Mouse (Mus musculus) limb, embryonic 12.5 days (tissue): ENCODE data around the gene Hoxa7. TPM values are rescaled to one million over a fixed set of nuclear protein-coding genes. Genes with fewer than 3 reads are reported as not detected.

ENCODE experiments used
- ATAC-seq: fragments of 200-750 bp; cut with Nextera tagmentation; 2 replicates; pipeline ENCODE4 v1.8.0; 2017; ENCODE audit warnings: low read depth, moderate TSS enrichment; ENCODE audit not compliant: insufficient number of reproducible peaks, insufficient read depth, low FRiP score, low TSS enrichment
- H3K27ac ChIP-seq: fragments of 300-500 bp; sonication (generic); 2 replicates; pipeline ENCODE4 v1.5.1; 2016; ENCODE audit warnings: mild to moderate bottlenecking, moderate library complexity
- H3K27me3 ChIP-seq: fragments of 300-500 bp; sonication (generic); 2 replicates; pipeline ENCODE4 v1.6.1; 2016; ENCODE audit warnings: mild to moderate bottlenecking, moderate library complexity
- H3K36me3 ChIP-seq: fragments of 300-500 bp; sonication (generic); 2 replicates; pipeline ENCODE4 v1.6.1; 2016; ENCODE audit warnings: mild to moderate bottlenecking, moderate library complexity
- H3K4me1 ChIP-seq: fragments of 300-500 bp; sonication (generic); replicated peaks from 2 replicates; pipeline ENCODE4 v1.6.1; 2016
- H3K4me2 ChIP-seq: fragments of 300-500 bp; sonication (generic); 2 replicates; pipeline ENCODE4 v1.6.1; 2016; ENCODE audit warnings: mild to moderate bottlenecking, moderate library complexity
- H3K4me3 ChIP-seq: fragments of 300-500 bp; sonication (generic); replicated peaks from 2 replicates; pipeline ENCODE4 v1.5.1; 2016; ENCODE audit warnings: mild to moderate bottlenecking
- H3K9ac ChIP-seq: fragments of 300-500 bp; sonication (generic); replicated peaks from 2 replicates; pipeline ENCODE4 v1.6.1; 2016; ENCODE audit warnings: mild to moderate bottlenecking, moderate library complexity
- H3K9me3 ChIP-seq: fragments of 300-500 bp; sonication (generic); 2 replicates; pipeline ENCODE4 v1.6.1; 2016; ENCODE audit warnings: mild to moderate bottlenecking, moderate library complexity
- WGBS: fragments of 180-500 bp; shearing (Covaris S2); methylation state at CpG from one replicate; pipeline ENCODE4 v1.1.7; 2016; 5-methylcytosine and 5-hydroxymethylcytosine counted together
- polyA plus RNA-seq: library from polyadenylated mRNA; unstranded; fragments of >200 nt; fragmentation: Nextera tagmentation; extraction: Ambion mirVana; gene quantifications from 2 replicates; pipeline ENCODE4 v1.2.1, GENCODE M21; 2016

The Hoxa7 gene
- polyA plus RNA-seq, 1 experiment from 2014 or later: 11.7 TPM

DNA sequence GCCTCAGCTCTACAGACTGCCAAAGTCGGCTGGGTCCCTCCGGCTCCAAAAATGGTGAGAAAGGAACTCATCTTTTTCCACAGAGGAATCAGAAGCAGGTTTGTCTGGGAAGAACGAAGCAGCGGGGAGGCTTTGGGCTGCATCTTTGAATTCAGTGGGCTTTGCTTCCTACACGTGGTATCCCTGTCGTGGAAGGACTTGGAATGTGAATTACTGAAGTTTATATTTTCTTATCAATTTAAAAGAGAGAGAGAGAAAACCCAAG is 41.6 kb upstream of the Hoxa7 start:
- H3K27me3 ChIP-seq: peaks cover 58% of the 10 kb centered on the region

DNA sequence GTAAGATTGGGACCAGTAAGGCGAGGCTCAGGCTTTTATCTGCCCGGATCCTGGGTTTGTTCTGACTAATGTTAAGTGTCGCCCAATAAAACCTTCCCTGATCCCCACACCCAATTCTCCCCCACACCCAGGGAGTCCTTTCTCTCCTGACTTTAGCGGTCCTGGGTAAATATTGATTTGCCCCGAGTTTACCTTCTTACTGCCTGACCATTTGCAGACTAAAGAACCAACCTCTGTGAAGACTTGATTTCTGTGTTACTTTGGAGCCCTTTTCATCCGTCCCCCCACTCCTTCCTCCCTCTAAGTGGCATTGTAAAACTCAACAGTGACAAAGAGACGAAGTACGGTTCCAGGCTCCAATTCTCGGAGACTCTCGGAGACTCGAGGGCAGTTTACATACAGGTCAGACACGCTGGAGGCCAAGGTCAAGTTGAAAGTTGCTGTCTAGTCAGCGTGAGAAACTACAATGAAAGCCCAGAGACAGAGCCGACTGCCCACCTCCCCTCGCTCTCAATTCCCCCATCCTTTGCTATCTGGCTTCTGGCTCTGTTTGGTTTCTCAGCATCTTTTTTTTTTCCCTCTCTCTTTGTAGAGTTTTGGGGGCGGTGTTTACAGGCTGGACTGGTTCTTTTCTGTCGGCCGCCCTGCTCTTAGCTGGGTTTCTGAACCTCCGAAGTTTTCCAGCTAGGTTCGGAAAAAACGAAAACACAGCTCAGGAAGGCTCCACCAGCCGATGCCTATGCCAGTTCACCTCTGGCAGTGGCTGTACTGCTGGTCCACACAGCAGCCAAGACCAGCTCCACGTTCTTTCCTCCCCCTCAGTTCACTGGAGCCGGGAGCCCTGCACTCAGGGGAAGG is 41.0 kb upstream of the Hoxa7 start:
- no peaks in the 10 kb centered on the region for H3K9me3 ChIP-seq
- peak overlapping the region; percentile 96 for H3K4me2 ChIP-seq
- peak overlapping the region; percentile 98 for H3K27ac ChIP-seq
- peaks cover 3% of the 10 kb centered on the region; the same call in 1 of the 2 replicates for H3K36me3 ChIP-seq
- peaks cover 59% of the 10 kb centered on the region for H3K27me3 ChIP-seq
- WGBS: 1% methylated on average over 24 of the region's 24 CpGs
- peak overlapping the region; percentile 99 for H3K4me3 ChIP-seq
- H3K9ac ChIP-seq: peak overlapping the region; percentile 99
- ATAC-seq: no peak
- H3K4me1 ChIP-seq: peaks cover 26% of the 10 kb centered on the region

More for the DNA sequence above, 41.6 kb upstream of the Hoxa7 start:
- peak overlapping the region; percentile 99 for H3K9ac ChIP-seq
- H3K4me3 ChIP-seq: peak overlapping the region; percentile 99
- no peaks in the 10 kb centered on the region for H3K9me3 ChIP-seq
- peak overlapping the region; percentile 98 for H3K27ac ChIP-seq
- 4% methylated on average over 6 of the region's 6 CpGs for WGBS
- H3K4me1 ChIP-seq: peaks cover 26% of the 10 kb centered on the region
- no peak for ATAC-seq
- peak overlapping the region; percentile 96 for H3K4me2 ChIP-seq
- H3K36me3 ChIP-seq: peaks cover 3% of the 10 kb centered on the region; the same call in 1 of the 2 replicates

DNA sequence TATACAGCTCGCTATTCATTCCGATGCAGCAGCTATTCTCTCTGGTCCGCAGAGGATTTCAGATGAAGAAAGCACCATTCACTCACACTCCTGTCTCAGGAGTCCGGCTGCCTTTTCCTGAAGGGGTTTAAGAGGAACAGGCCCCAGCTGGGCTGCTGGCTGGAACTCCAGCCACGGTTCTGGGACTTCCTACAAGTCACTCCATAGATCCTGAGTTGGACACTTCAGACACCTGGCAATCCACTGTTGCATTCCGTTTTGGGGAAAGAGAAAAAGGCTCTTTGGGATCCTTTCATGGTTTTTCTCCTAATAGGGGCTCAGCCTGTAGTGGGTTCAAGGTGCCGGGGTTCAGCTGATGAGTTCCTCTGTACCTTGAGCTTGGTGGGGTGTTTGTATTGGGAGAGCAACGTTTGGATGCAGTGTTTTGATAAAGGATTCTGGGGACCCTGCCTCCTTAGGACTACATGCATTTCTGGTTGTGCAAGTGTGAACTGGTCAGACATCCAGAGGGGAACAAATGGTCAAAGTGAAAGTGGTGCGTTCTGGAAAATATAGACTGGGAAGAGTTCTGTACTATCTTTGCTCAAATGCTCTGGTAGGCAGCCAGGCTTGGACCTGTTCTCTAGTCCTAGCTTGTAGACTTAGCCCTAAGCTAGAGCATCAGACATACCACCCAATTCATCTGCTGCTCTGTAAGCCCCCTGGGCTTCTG is 40.3 kb upstream of the Hoxa7 start:
- no peaks in the 10 kb centered on the region for H3K9me3 ChIP-seq
- 2% methylated on average over 9 of the region's 9 CpGs for WGBS
- H3K27me3 ChIP-seq: peaks cover 59% of the 10 kb centered on the region
- peak overlapping the region; percentile 96 for H3K4me2 ChIP-seq
- H3K27ac ChIP-seq: peak overlapping the region; percentile 98
- ATAC-seq: no peak
- peaks cover 3% of the 10 kb centered on the region; the same call in 1 of the 2 replicates for H3K36me3 ChIP-seq
- peak overlapping the region; percentile 99 for H3K4me3 ChIP-seq
- peak overlapping the region; percentile 99 for H3K9ac ChIP-seq
- peaks cover 26% of the 10 kb centered on the region for H3K4me1 ChIP-seq

DNA sequence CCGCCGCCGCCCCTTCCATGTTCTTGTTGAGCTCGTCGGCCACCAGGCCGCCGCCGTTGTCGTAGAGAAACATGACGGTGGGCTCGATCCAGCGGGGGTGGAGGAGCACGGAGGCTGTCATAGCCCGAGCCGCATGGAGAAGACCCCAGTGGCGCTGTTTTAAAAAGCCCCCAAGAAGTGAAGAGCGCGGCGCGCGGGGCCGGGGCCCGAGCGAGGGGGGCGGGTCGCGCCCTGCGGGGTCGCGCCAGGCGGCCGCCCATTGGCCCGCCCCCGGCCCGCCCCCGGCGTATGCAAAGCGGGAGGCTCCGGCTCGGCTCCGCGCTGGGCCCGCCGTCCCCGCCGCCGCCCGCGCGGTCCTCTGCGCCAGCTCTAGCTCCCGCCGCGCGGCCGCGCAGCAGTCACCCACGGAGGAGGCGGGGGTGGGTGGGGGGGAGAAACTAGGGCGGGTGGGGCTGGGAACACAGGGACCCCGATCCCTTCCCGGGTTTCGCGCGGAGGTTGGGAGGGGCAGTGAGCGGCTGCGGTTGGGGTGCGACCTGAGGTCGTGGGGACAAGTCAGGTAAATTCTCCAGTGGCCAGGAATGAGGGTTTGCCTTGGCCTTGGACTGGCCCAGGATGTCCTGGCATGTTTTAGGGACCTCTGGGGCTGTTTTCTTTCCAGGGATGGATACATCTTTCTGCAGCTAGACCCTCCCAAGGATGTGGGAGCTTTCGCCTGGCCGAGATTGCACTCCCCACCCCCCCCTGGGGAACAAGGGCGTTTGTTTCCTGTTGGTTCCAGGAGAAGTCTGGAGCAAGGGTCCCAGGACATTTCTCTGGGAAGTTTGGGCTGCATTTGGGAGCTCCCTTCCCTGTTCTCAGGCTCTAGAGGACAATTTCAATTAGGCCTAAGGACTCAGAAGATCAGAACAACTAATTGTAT is 39.3 kb upstream of the Hoxa7 start, which contains the start of gene Hoxa13:
Gene Hoxa13, minus strand, starts transcription at position 227 of the 922 bp plus-strand sequence.
- Histone ChIP-seq H3K4me1 (peaks cover 21% of the 10 kb centered on the region), H3K36me3 (peaks cover 3% of the 10 kb centered on the region; the same call in 1 of the 2 replicates), H3K27ac (peak within 1 kb of the TSS; percentile 98), H3K27me3 (peaks cover 54% of the 10 kb centered on the region), H3K9me3 (no peaks in the 10 kb centered on the region), H3K4me3 (peak within 1 kb of the TSS; percentile 99), H3K9ac (peak within 1 kb of the TSS; percentile 99), H3K4me2 (peak within 1 kb of the TSS; percentile 96)
- ATAC-seq: peak; percentile 80
- WGBS: under 1% methylated on average over 44 of the region's 72 CpGs

DNA sequence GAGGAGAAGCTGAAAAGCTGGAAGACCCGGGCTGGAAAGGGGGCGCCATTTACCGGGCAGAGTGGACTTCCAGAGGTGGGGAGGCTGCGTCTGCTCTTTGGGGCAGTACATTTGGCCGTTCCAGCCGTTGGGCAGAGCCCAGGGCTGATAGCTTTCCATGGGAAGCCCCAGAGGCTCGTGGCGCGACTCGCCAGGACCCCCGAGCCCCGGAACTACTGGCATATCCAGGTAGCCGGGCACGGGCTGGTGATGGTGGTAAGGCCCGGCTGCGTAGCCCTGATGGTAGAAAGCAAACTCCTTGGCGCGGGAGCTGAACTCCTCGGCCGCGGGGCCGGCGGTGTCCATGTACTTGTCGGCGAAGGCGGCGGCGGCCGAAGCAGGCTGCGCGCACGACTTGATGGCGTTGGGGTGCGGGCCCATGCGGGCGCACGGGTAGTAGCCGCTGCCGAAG is 38.2 kb upstream of the Hoxa7 start:
- ATAC-seq: no peak
- Histone ChIP-seq H3K4me2 (peak overlapping the region; percentile 96), H3K27me3 (peaks cover 53% of the 10 kb centered on the region)

DNA sequence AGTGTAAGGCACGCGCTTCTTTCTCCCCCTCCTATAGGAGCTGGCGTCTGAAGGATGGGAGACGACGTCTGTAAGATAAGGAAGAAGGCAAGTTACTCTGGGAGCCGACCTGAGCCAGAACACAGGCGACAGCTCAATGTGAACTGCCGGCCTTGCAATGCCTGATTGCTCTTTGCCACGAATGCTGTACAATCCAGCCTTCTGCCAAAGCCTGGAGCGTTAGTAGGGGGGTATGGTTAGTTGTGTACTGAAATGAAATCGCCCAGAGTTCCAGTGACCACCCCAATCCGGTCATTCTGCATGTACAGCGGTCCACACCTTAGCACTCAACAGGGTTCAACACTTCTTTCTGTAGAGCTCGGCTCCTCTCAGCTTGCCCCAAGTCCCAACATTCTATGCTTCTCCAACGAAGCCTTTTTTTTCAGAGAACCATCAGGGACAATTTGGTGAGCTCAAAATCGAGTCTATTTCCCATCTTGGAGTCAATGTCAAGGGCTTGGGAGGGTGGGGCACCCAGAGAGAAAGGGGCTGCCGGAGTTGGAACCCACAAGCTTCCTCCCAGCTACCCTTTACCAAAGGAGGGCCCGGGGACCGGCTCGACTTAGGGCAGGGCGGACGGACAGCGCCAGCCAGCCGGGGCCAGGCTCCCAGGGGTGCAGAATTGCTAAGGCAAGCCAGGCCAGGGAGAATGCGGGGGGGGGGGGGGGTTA is 37.6 kb upstream of the Hoxa7 start:
- Histone ChIP-seq H3K27me3 (peaks cover 47% of the 10 kb centered on the region), H3K4me2 (peak overlapping the region; percentile 96), H3K9me3 (no peaks in the 10 kb centered on the region), H3K27ac (peak overlapping the region; percentile 98), H3K4me3 (peak overlapping the region; percentile 99), H3K4me1 (peaks cover 14% of the 10 kb centered on the region; the same call in 1 of the 2 replicates), H3K36me3 (peaks cover 3% of the 10 kb centered on the region; the same call in 1 of the 2 replicates), H3K9ac (peak overlapping the region; percentile 99)
- ATAC-seq: no peak
- WGBS: under 1% methylated on average over 24 of the region's 25 CpGs

More for the DNA sequence above, 38.2 kb upstream of the Hoxa7 start:
- peaks cover 14% of the 10 kb centered on the region; the same call in 1 of the 2 replicates for H3K4me1 ChIP-seq
- under 1% methylated on average over 39 of the region's 39 CpGs for WGBS
- peak overlapping the region; percentile 99 for H3K9ac ChIP-seq
- peak overlapping the region; percentile 98 for H3K27ac ChIP-seq
- no peaks in the 10 kb centered on the region for H3K9me3 ChIP-seq
- peaks cover 3% of the 10 kb centered on the region; the same call in 1 of the 2 replicates for H3K36me3 ChIP-seq
- H3K4me3 ChIP-seq: peak overlapping the region; percentile 99

DNA sequence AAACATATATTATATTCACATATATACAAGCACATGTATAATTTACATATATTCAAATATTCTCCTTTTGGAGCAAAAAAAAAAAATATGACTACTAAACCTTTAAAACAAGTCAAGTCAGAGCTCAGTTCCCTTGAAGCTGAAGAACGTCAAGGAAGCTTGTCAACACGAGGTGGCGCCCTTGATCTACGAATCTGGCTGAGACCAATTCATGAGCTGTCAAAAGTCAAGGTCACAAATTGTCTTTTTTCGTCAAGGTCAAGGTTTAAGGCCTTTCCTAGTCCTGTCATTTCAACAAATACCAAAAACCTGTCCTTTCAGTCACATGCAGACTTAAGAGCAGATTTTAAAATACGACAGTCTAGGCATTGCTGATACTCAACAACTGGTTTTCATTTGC is 35.3 kb upstream of the Hoxa7 start:
- peak overlapping the region; percentile 68 for H3K9ac ChIP-seq

DNA sequence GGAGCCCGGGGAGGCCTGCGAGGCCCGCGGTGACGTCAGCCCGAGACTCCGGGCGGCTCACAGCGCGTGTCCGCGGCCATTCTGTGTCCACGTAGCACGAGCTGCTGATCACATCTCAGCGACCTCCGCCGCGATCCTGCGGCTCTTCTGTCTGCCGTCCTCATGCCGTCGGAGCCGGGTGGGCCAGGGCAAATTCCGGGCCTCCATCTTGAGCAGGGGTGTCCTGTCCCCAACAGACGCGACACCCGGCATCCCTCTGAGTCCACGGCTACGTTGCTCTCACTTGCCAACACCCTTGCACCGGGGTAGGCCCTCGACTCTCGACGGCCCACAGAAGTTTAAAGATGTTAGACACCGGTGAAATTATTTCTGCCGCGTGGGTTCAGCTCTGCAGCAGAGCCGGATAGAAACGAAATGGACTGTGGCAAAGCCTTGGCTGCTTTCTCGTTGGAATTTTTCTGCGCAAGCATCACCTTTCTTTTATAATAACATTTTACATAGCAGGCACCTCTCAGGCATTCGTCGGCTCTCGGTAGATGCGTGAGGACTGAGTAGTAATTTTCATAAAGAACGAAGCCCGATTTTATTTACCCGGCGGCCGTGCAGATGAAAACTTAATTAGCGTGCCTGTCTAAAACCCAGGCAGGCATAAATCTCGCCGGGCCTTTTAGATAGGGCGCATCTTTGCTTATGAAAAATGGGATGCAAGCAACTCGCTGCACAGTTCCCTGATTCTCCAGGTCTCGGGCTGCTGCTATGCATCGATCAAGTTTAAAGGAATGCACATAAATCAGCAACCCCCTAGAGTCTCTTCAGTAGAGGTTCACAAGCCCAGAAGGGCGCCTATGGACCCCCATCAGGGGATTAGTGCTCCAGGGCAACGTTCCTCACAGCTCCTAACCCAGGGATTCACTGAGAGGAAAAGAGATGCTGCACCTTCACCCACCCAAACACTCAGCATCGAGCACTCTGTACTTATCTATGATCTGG is 32.2 kb upstream of the Hoxa7 start:
- ATAC-seq: no peak
- Histone ChIP-seq H3K27me3 (peaks cover 34% of the 10 kb centered on the region), H3K4me3 (peak overlapping the region; percentile 99), H3K4me1 (peaks cover 32% of the 10 kb centered on the region), H3K36me3 (peaks cover 36% of the 10 kb centered on the region), H3K4me2 (peak overlapping the region; percentile 96), H3K27ac (peak overlapping the region; percentile 98), H3K9ac (peak overlapping the region; percentile 100), H3K9me3 (no peaks in the 10 kb centered on the region)
- WGBS: under 1% methylated on average over 59 of the region's 59 CpGs

More for the DNA sequence above, 35.3 kb upstream of the Hoxa7 start:
- Histone ChIP-seq H3K9me3 (no peaks in the 10 kb centered on the region), H3K27ac (peak overlapping the region; percentile 46; the same call in 1 of the 2 replicates), H3K36me3 (peaks cover 17% of the 10 kb centered on the region; the same call in 1 of the 2 replicates), H3K4me1 (peaks cover 25% of the 10 kb centered on the region), H3K4me2 (peak overlapping the region; percentile 96), H3K27me3 (peaks cover 36% of the 10 kb centered on the region), H3K4me3 (peak overlapping the region; percentile 99)
- ATAC-seq: no peak
- 0% methylated on average over 6 of the region's 6 CpGs for WGBS

DNA sequence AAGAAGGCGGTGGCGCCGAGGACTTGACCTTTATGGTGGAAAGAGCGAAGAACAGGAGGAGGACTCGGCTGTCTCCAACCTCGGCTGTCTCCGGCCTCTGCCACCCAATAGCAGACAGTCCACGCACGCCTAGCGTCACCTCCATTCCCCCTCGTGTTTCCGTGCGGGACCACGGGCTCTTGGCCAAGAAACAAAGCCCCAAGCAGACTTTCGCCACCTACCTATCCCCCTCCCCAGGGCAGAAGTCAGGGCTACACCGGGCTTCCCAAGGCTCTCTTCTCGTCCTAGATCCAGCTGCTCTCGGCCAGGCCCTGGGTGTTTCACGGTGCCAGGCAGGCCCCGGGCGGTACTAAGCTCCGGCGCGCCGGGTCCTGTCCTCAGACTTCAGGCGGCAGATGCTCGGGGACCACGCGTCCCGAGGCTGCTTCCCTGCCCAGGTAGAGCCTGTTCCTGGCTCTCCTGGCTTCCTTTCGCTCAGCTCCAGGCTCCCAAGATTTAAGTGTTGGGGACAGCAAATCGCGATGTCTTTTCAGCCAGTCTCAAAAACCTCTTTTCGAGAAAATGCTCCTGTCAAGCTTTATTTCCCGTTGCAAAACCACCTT is 31.2 kb upstream of the Hoxa7 start:
- Histone ChIP-seq H3K9me3 (no peaks in the 10 kb centered on the region), H3K36me3 (peaks cover 32% of the 10 kb centered on the region), H3K27me3 (peaks cover 37% of the 10 kb centered on the region), H3K4me3 (peak overlapping the region; percentile 99), H3K4me1 (peaks cover 35% of the 10 kb centered on the region), H3K4me2 (peak overlapping the region; percentile 96), H3K9ac (peak overlapping the region; percentile 100), H3K27ac (peak overlapping the region; percentile 98)
- no peak; the same call in 1 of the 2 replicates for ATAC-seq
- 2% methylated on average over 35 of the region's 35 CpGs for WGBS
